Mouse (Mus musculus): ENCODE results near the gene Ptp4a2.

DNA sequence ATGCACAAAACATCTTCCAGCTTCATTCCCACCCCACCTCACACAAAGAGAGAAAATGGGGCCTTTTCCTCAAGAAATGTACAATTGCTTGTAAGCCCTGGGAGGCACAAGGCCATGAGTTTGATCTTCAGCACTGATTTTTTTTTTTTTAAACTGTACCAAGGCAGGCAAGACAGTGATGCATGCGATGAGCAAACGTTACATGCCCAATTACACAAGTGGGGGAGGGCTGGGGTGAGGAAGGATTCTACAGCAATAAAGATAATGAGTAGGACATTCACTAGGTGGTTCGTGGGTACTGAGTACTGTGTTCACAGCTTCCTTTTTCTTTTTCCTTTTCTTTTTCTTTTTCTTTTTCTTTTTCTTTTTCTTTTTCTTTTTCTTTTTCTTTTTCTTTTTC, 20.5 kb upstream of the Ptp4a2 start:
- no peak for TF ChIP-seq CTCF (IDR thresholded peaks at IDR 0.05; ENCODE audit: borderline replicate concordance, control insufficient read depth, extremely low read depth, insufficient read depth, low read length, poor library complexity)
- no peak for TF ChIP-seq POLR2A (IDR thresholded peaks at IDR 0.05; ENCODE audit: control insufficient read depth, extremely low read depth, insufficient read depth, low read length, poor library complexity)

All from thymus, adult 2 months (tissue).